Comparison of ENCODE assay signal across 16 mouse cellular contexts in genomic region chr5:126238071-126238470, GRCm38 (mm10).
DNase-seq lines count a peak whose midpoint lies in the region; ATAC-seq lines count a peak whose summit lies in the region.
"Had no signal": no experiment of that assay in that cellular context is flagged by ENCODE, and none has a peak within 500 bp of the region (broad histone marks: within the 10 kb centered on the region; RNA-seq: fewer than 3 reads in every experiment).

No protein-coding gene starts in this region.

- intact Hi-C loops in heart, postnatal 25 days (cut with DNase I) = no loop called here

- ATAC-seq in midbrain, embryonic 14.5 days (ENCODE audit: low FRiP score, low TSS enrichment) = no peak
- ATAC-seq in midbrain, embryonic 13.5 days = no peak
- ATAC-seq in megakaryocyte progenitor cell, adult 5-6 weeks (replicated peaks; ENCODE audit: poor library complexity) = no peak

- no peak overlapping the region for H3K4me3 ChIP-seq in midbrain, embryonic 14.5 days (replicated peaks; ENCODE audit: low read depth, low read length)
- no peak overlapping the region for H3K4me3 ChIP-seq in midbrain, embryonic 13.5 days (replicated peaks)
- H3K4me3 ChIP-seq: gastrocnemius, adult 2 months; liver, embryonic 15.5 days; stomach, embryonic 15.5 days had no signal

- no peak overlapping the region for H3K4me2 ChIP-seq in midbrain, embryonic 14.5 days (ENCODE audit: low read length)
- no peak overlapping the region for H3K4me2 ChIP-seq in midbrain, embryonic 13.5 days (replicated peaks)
- H3K4me2 ChIP-seq: hindbrain, embryonic 14.5 days; liver, embryonic 15.5 days; stomach, embryonic 15.5 days had no signal

- H3K4me1 ChIP-seq in midbrain, embryonic 14.5 days (ENCODE audit: control insufficient read depth, insufficient read depth, low read length) = no peaks in the 10 kb centered on the region
- no peaks in the 10 kb centered on the region for H3K4me1 ChIP-seq in midbrain, embryonic 13.5 days (replicated peaks)
- H3K4me1 ChIP-seq: liver, embryonic 15.5 days; stomach, embryonic 15.5 days had no signal

- H3K27ac ChIP-seq in midbrain, embryonic 14.5 days (replicated peaks; ENCODE audit: low read depth, low read length) = no peak overlapping the region
- no peak overlapping the region for H3K27ac ChIP-seq in midbrain, embryonic 13.5 days
- H3K27ac ChIP-seq: gastrocnemius, adult 2 months; hindbrain, embryonic 14.5 days; liver, embryonic 15.5 days; stomach, embryonic 15.5 days had no signal

- H3K9ac ChIP-seq in midbrain, embryonic 14.5 days (replicated peaks; ENCODE audit: low read length) = no peak overlapping the region
- H3K9ac ChIP-seq in midbrain, embryonic 13.5 days (replicated peaks) = no peak overlapping the region
- H3K9ac ChIP-seq: hindbrain, embryonic 14.5 days; liver, embryonic 15.5 days; stomach, embryonic 15.5 days had no signal

- H3K9me3 ChIP-seq in midbrain, embryonic 14.5 days (ENCODE audit: control insufficient read depth, low read length) = no peaks in the 10 kb centered on the region
- H3K9me3 ChIP-seq in midbrain, embryonic 13.5 days = no peaks in the 10 kb centered on the region
- H3K9me3 ChIP-seq: liver, embryonic 15.5 days; stomach, embryonic 15.5 days had no signal

- no peaks in the 10 kb centered on the region for H3K27me3 ChIP-seq in midbrain, embryonic 14.5 days (ENCODE audit: control insufficient read depth, insufficient read depth, low read length)
- H3K27me3 ChIP-seq in midbrain, embryonic 13.5 days = no peaks in the 10 kb centered on the region
- H3K27me3 ChIP-seq: liver, embryonic 15.5 days; stomach, embryonic 15.5 days had no signal

- DNase-seq in cerebellum, adult 18-20 months = peak; percentile 2 to 6
- DNase-seq in cerebellum, adult 11 months = no peak
- DNase-seq in midbrain, embryonic 14.5 days = peak; percentile 25
- peak; percentile 57 to 82 for DNase-seq in layer of hippocampus, postnatal 14 days (ENCODE audit: low spot score in 2 of 2)
- DNase-seq in right cerebral cortex, postnatal 4 days = peak; percentile 7
- no peak for DNase-seq in heart, postnatal 25 days (ENCODE audit: low spot score)
- DNase-seq: B cell, adult 2 months; gastrocnemius, adult 2 months; kidney, adult 8-10 months; lung, postnatal 4 days had no signal

- H3K36me3 ChIP-seq in midbrain, embryonic 14.5 days (ENCODE audit: control insufficient read depth, insufficient read depth, low read length) = no peaks in the 10 kb centered on the region
- H3K36me3 ChIP-seq in midbrain, embryonic 13.5 days = no peaks in the 10 kb centered on the region
- H3K36me3 ChIP-seq: G1E; liver, embryonic 15.5 days; stomach, embryonic 15.5 days had no signal

- 39% methylated on average over 3 of the region's 3 CpGs for WGBS in midbrain, embryonic 14.5 days
- WGBS in midbrain, embryonic 13.5 days = 64% methylated on average over 3 of the region's 3 CpGs

Comparison
In these comparisons a context has a peak if more than half of its experiments do, and no peak if none do; other contexts are left out.
1. DNase-seq: peak in cerebellum, adult 18-20 months (2 of 2), midbrain, embryonic 14.5 days (single experiment), layer of hippocampus, postnatal 14 days (2 of 2) and right cerebral cortex, postnatal 4 days (single experiment); none in cerebellum, adult 11 months (single experiment) and heart, postnatal 25 days (single experiment).